Mouse (Mus musculus) ovary, postnatal 14 days (tissue): ENCODE measurements around the gene Cdk14.

Source experiments
- DNase-seq: peaks from one replicate; pipeline ENCODE4 v3.0.0; 2022; ENCODE audit warnings: low spot score

Gene Cdk14

DNA sequence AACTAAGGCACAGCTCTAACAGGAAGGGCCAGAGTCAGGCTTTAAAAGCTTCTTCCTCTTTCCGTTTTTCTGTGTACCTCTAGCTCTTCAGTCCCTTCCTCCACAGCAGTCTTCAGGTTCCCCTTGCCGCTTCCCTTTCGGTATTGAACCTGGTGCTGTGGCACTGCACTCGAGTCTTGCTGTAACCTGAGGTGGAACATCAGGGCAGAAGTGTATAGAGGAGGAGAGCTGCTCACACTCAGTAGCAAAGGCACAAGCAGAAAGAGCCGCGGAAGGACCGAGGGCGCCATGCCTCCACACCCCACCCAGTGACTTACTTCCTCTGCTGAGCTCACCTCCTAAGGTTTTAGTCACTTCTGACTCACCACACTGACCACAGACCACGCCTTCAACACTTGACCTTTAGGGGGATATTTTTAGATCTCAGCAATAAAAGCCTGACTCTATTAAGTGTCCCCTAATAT is at the start of gene Cdk14:
Gene Cdk14 (minus strand): TSS at position 321 of the 464 bp plus-strand sequence.
- DNase-seq: no peak

DNA sequence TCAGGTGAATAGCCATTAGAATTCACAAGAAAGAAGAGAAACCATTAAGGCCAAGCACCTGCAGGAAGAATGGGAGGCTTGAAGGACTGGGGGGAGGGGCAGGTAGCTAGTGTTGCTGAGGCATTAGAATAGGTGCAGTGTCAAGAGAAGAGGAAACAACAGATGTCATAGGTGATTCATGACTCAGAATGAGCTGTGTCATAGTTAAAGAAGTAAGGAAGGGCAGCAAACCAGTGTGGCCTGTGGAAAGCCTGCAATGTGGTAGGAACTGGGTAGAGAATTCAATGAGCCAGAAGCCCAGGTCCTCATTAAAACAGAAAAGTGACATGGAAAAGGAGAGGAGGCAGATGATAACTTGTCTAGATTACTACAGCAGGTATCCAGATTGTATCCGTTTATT is 45.1 kb upstream of the Cdk14 start:
- no peak for DNase-seq

DNA sequence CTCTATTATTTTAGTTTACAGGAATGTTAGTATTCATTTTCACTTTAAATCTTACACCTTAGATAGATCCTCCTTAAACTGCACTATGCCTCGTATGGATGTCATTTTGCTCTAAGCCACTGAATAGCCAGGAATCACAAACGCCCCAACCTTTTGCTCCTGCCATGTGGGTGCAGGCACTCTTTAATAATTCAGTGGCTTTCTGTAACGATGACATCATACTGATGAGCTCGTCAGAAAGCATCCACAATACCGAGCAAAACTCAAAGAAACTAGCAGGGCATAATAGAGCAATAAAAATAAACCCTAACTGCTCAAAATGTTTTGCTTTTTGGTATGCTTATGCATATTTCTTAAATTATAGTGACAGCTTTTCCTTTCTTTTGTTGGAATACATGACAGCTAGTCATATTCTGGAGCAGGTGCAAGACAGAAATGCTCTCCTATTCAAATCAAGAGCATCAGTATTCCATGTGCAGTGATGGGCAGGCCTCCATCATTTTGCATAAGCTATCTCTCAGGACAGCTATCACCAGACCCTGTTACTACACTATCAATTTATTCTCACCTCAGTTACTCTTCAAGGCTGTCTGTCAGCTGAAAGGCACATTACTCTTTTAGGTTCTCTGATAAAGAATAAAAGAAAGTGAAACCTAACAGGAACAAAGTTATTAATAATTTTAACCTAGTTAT is 11.8 kb upstream of the Cdk14 start:
- no peak for DNase-seq

DNA sequence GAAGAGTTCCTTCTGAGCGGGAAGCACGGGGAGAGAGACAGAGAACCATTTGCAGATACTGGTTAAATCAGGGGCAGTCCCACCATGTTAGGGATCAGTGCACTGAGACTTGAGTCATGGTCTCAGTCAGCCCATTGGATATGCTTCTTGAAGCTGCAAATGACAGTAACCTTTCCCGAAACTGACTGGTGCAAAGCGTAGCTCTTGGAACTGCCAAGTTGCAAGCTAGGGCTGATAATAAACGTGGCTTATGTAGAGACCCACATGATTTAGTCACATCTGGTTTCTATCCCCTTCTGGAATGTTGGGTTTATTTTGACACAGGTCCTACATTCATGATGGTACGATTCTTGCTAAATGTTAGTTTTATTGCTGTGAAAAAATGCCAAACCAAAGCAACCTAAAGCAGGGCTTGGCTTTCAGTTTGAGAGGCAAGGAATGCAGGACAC is 3.6 kb upstream of the Cdk14 start:
- no peak for DNase-seq

DNA sequence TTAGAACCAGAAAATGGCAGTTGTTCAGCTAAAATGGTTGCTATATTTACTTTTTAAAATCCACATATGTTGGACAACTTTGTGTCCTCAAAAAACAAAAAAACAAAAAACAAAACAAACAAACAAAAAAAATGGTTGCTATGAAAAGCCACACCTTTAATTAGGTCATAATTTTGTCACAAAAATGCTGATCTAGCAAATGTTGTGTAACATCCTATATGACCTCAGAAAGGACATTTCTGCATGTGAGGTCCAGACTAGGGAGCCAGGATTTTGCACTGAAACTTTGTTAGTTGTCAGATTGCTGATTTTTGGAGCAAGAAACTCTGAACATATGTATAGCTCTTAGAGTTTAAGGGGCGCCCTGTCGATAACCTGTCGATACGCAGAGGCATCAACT is 3.0 kb upstream of the Cdk14 start:
- no peak for DNase-seq

DNA sequence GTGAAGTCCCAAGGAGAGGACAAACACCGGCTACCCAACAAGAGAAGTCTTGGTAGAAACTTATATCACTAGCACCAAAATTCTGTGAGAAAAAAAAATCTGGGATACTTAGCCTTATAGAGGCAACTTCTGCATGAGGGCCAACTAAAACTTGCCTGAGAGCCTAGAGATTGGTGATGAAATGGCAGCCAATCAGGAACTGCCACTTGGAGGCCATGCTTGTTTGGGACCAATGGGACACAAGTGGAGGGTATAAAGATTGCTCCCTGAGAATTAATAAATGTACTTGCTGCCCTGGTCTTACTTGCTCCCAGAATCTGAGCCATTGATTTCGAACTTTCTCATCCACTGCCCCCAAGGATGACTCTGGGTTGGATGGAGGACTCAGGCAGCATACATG is 1.3 kb upstream of the Cdk14 start:
- DNase-seq: no peak

DNA sequence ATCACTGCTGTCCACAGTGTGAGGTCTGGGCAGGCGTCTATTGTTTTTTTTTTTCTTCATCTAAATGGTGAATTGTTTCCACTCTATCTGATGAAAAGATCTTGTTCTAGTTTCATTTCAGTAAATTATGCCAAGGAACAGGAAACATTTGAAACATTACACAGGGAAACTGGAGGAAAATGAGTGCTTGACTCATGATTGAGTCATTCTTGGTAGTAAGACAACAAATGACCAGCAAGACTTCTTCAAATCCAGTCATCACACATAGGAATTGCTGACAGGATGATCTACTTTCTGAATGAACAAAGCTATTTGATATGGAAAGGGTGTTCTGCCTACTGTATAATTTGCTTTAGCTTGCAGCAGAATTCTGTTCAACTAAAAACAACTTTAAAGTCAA is 859 bp downstream of the Cdk14 start:
- DNase-seq: no peak

DNA sequence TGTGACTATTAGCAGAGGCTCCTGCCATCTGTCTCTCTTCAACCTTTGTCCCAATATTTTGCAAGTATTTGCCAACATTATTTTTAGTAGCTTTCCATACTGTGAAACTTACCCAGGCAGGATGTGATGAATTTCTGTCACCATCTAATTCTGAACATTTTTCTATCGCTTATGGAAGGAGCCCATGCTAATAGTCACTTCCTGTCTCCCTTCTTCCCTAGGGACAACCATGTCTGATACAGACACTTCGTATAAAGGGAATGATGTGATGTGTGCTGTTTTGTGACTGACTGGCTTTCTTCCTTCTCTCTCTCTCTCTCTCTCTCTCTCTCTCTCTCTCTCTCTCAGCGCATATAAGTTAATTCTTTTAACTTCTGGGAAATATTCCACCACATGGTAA is 5.3 kb downstream of the Cdk14 start:
- no peak for DNase-seq

DNA sequence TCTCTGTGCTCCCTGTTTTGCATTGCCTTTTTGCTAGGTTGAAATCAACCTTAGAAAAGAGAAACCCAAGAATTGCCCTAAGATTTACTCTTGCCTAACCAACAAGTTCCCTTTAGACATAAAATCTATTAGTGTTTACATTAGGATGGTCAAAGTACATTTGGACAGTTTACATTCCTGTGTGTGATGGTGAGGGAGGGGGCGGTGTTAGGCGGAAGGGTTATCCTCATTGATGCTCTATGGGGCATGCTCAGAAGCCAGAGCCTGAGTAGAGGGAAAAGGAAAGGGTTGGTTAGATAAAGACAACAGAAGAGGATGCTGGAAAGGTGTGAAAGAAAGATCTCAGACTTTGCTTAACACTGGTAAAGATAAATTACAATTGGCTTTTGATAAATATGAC is 8.2 kb downstream of the Cdk14 start:
- DNase-seq: no peak

DNA sequence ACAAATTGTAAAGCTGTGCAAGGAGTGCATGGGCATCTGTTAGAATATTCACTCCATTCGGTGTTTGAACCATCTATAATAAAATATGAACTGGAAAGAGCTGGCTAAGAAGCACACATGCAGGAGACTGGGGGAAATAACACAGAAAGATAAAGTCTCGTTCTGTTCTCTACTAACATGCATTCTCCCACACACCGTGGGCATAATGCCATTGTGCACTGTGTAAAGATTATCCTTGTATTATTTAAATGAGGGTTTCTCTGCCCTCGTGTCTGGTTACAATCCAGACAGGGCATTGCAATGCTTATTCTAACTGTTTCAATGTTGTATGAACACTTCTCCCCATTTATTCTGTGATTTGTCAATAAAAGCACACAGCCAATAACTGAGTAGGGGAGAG is 18.1 kb downstream of the Cdk14 start:
- no peak for DNase-seq

DNA sequence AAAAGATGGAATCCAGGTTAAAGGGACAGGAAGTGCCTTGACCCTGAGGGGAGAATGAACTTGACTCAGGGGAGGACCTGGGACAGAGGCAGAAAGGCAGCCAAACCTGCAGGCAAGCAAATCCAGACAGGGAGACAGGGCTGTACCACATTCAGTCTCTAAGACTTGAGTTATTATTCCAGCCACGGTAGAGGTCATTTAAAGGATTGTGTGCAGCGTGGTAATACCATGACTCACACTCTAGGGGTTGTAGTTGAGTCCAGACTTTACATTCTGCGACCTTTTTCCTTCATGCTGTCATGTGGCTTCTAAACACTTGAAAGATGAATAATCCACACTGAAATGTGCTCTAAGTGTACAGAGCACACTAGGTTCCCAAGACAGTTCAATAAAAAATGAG is 27.3 kb downstream of the Cdk14 start:
- DNase-seq: no peak

DNA sequence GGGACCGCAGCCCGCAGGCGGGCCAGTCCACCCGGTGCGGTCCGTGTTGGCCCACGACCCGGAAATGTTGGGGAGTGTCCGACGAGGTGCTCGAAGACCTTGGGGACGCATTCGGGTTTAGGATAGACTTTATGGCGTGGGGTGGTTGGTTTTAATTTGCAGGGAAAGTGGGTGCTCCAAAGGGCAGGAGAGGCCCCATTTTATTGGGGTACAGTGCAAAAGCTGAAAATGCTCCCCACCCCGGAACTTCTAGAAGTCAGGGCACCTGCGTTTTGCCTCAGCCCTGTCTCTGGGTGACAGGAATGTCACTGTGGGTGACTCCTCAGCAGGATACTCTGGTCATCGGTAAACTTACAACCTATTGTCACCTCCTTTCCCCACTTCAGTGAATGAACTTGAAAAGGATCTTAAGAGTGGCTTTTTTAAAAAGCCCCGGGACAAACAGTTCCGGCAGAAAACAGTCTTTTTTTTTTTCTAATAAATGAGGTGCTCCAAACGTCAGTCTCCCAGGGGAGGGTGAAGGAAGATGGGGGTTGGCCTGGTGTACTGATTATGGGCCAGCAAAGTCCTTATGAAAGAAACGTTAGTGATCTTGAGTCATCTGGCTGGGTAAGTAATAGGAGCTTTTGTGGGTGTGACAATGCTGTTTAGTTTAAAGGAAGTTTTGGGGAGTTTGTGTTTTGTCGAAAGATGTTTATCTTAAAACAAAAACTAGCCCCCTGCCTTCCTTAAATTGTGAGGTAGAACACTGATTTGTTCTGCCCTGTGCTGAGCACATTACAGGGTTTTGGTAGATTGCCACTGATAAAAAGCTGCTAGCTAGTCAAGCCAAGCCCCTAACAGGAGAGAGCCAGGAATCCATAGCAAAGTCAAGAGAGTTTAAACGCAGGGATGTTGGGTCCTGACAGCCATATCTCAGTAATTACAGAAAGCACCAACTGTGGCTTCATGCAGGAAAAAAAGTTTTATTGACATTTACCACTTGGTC is 39.1 kb downstream of the Cdk14 start:
- DNase-seq: no peak

DNA sequence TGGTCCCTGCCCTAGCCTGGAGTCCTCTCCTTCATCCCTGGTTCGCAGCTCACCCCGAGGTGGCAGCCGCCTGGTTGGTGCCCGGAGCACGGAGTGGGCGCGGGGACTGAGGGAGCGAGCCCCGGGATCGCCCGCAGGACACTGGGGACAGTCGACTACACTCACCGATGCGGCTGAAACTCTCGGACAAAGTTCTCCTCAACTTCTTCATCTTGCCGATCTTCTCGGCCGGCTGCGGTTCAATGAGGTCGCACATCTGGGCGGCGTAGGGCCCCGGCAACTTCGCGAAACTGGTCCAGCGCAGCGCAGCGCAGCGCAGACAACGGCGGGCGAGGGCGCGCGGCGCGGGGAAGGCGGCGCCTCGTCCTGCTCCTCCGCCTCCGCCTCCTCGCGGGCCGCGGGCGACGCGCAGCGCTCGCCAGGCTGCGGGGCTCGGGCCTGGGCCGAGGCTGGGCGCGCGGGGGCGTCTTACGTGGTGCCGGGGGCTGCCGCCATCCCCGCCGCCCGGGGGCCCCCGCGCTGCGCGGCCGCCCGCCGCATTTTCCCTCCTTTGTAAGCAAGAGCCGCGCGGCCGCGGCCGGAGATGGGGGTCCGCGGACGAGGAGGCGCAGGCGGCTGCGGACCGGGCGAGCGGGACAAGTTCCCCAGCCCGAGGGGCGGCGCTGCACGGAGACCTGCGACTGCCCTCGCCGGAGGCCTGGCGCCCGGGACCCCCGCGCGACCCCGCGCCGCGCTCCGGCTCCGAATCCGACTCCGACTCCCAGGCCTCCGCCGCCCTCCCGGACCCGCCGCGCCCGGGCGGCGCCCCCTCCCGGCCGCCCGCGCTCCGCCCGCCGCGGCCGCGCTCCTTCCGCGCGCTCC is 40.0 kb downstream of the Cdk14 start:
- DNase-seq: peak; percentile 55

DNA sequence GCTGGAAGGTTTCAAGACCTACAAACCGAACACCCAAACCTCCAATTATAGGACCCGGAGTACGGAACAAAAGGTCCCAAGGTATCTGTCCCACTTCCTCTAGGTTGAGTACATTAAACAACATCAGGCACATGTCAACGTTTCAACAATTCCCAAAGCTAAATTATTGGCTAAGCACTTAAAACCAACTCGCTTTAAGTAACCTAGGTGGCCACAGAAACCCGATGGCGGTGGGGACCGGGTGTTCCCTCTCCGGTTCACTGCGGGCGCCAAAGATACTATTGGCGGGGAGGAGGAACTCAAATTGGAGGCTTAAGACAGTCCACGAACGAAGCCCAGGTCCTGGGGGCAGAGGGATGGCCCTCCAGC is 40.6 kb downstream of the Cdk14 start:
- no peak for DNase-seq

DNA sequence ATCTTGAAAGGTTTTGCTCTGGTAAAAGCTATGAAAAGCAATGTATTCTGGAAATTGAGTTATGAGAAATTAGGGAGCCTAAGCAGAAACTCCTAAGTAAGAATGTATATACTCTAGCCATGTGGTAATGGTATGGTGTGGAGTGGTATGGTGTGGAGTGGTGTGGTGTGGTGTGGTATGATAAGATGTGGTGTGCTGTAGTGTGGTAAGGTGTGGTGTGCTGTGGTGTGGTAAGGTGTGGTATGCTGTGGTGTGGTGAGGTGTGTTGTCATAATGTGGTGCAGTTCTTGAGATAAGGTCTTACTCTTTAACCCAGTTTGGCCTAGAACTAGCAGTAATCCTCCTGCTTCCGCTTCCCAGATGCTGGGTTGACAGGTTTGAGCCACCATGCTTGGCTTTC is 45.7 kb downstream of the Cdk14 start:
- no peak for DNase-seq

DNA sequence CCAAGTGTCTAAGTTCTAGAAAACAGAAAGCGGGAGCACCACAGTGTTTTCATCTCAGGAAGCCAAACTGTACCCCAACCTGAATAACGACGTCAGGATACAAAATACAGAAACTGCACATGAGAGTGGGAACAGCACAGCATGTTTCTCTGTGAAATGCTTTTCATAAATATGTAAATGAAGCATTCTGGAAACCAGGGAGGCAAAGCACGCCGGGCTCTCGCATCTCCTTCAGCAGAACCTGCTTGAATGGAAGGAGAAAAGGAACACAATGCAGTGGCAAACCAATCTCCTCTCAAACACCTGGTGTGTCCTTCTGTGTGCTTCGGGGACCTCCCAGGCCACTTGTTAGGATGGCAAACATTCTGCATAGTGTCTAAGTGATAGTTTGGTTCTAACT is 46.6 kb downstream of the Cdk14 start:
- DNase-seq: no peak

DNA sequence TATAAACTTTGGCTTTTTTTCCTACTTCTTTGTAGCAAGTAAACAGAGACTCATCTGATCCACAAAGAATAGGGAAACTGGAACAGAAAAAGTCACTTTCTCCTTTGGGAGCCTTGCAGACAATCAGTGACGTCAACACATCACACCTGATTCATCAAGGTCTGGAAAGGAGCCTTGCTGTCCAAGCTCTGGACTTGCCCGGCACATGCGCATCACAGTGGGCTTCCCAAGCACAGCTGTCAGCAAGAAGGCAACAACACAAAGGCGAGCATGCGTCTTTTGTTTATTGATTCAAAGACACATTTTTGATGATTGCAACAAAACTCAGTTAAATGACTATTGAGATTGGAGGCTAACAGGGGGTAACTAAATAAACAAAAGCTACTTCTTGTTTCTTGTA is 47.2 kb downstream of the Cdk14 start:
- DNase-seq: no peak

DNA sequence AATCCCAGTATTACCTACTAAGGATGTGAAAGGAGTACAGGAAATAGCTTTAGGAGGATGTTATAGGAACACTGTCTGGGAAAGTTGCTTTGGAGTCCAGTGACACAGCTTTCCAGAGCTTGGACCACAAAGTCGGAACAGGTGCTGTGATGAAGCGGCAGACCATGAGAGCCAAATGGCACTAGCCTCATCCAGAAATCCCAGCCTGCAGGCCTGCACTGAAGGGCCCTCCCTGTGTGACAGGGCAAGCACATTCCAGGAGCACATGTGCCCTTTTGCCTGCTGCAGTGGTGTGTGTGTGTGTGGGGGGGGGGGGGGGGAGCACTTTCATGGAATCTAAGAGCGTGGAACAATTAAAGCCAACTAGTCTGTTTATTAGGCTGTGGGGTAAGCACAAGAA is 47.8 kb downstream of the Cdk14 start:
- DNase-seq: no peak

DNA sequence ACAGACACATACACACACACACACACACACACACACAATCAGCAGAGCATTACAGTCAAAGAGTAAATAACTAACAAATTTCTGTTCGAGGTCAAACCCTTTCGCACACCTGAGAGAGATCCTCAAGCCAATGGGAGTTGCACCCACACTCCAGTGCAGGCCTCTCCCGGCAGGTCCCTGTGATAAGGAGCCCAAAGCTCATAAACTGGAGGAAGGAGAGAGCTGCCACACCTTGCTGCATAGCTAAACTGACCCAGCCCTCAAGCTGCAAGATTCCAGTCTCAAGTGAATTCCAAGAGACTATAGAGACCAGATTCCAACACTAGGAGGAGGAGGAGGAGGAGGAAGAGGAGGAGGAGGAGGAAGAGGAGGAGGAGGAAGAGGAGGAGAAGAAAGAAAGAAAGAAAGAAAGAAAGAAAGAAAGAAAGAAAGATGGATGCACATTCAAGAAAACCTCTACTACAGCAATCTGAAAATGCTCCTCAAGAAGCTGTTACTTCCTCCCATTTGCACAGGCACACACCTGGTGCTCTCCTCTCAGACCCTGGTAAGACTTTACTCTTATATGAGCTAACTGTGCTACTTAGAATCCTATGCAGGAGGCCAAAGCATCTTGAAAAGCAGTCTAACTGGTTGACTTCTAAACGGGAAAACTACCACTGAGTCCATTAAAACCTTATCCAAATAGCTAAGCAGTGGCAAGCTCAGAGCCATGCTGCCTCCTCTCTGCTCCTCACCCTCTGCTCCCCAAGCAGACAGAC is 49.6 kb downstream of the Cdk14 start:
- DNase-seq: no peak

DNA sequence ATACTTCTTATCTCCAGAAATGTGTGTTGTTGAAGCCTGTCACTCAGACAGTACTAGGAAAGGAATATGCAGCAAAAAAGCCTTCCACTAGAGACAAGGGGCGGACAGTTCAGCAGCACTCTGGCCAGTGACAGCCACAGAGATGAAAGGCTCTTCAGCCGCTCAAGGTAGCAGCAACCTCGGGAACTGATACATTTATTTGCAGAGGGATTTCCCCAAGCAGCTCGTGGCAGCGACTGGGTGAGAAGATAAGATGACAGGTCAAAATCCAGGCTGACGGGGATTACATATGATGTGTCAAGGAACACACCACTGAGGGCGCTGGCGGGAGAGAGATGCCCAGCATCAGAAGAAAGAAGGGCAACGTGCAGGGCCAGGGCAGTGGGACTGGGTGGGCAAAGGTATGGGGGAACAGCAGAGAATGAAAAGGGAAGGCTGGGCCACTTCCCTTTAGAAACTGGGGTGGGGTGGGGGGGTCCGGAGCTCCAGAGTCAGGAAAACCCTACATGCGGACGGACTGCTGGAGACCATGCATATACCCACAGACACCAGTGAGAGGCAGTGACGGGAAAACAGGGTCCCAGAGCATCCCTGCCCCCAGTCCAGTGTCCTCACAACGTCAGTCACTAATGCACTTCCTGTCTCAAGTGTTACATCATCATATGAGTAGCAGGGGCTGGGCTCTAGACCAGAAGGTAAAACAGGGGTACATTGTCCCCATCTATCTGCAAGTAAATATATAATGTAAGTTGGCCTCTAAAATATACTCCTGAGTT is 51.5 kb downstream of the Cdk14 start:
- no peak for DNase-seq

DNA sequence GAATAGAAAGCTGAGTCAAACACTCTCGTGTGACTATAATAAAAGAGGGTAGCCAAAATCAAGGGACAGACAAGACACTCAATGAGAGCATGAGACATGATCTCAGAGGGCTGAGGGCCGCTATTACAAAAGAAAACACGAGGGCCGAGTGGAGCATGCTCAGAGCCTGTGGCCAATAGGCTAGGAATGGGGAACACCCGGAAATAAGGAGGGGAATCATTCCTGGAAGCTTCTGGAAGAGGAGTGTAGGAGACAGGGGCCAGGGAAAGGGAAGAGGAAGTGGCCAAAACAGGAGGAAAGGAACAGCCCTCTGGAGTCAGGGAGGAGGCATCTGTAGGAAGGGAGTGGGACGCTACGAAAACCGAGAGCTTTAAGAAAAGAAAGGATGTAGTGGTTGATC is 52.6 kb downstream of the Cdk14 start:
- no peak for DNase-seq
